Mouse (Mus musculus) E14TG2a.4 (cell line): ENCODE measurements around the gene Slc16a12.

ENCODE experiments used
- H3K27me3 ChIP-seq: 2 replicates; pipeline ENCODE4 v1.6.1; 2014; ENCODE audit warnings: low read length, control low read depth; ENCODE audit not compliant: insufficient read depth
- H3K36me3 ChIP-seq: 2 replicates; pipeline ENCODE4 v1.6.1; 2014; ENCODE audit warnings: low read length, control low read depth; ENCODE audit not compliant: insufficient read depth
- H3K4me1 ChIP-seq: replicated peaks from 2 replicates; pipeline ENCODE4 v1.6.1; 2014; ENCODE audit warnings: low read depth, low read length, control low read depth
- H3K4me3 ChIP-seq: replicated peaks from 2 replicates; pipeline ENCODE4 v1.5.1; 2014; ENCODE audit warnings: mild to moderate bottlenecking, low read length
- H3K9me3 ChIP-seq: 2 replicates; pipeline ENCODE4 v1.6.1; 2014; ENCODE audit warnings: low read length, control low read depth
- CTCF ChIP-seq: conservative IDR thresholded peaks from 2 replicates; pipeline ENCODE4 v1.5.1; 2014; ENCODE audit warnings: low read length
- NANOG ChIP-seq: IDR thresholded peaks from 2 replicates; pipeline ENCODE4 v1.6.1; 2014; ENCODE audit warnings: borderline replicate concordance, low read length, mixed read lengths
- POU5F1 ChIP-seq: IDR thresholded peaks from 2 replicates; pipeline ENCODE4 v1.6.1; 2014; ENCODE audit warnings: low read length, borderline replicate concordance

The Slc16a12 gene

DNA sequence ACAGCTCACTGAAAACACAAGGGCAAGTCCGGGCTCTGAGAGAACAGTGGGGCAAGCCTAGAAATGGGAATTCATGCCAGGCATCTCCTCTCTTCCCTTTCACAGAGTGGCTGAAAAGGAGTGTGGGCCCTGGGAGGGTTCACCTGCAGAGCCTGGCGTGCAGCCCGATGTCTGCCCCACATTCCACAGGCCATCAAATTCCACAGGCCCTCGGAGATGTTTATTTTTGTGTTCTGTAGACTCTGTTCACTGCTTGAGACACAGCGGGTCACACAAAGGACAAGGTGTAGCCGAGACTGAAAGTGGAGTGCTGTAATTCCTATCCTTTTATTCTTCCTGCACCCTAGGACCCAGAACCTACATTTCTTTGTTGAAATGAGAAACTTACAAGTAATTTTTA is 40.8 kb downstream of the Slc16a12 start:
- H3K36me3 ChIP-seq = no peaks in the 10 kb centered on the region
- no peaks in the 10 kb centered on the region for H3K27me3 ChIP-seq
- TF ChIP-seq POU5F1 (no peak), NANOG (no peak), CTCF (no peak)
- no peaks in the 10 kb centered on the region for H3K4me1 ChIP-seq
- no peak overlapping the region for H3K4me3 ChIP-seq
- H3K9me3 ChIP-seq = no peaks in the 10 kb centered on the region

DNA sequence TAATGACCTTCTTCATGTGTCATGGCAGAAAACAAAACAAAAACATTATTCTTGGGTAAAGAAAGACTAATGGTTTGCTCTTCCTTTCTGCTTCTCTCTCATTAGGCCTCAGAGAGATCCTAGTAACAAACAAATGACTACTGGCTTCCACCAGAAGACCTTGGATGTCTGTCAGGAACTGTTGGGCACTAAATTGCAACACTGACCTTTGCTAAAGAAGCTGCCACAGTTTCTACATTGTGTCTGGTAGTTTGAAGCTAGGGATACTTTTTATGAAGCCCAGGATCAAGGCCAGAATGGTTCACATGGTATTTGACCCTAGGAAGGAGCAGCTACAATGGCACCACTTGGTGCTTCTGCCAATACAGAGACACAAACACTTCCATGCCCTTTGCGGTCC is 41.9 kb downstream of the Slc16a12 start:
- H3K27me3 ChIP-seq = no peaks in the 10 kb centered on the region
- TF ChIP-seq POU5F1 (no peak), CTCF (no peak)
- no peaks in the 10 kb centered on the region for H3K36me3 ChIP-seq
- no peak overlapping the region for H3K4me3 ChIP-seq
- no peaks in the 10 kb centered on the region for H3K4me1 ChIP-seq
- H3K9me3 ChIP-seq = no peaks in the 10 kb centered on the region

DNA sequence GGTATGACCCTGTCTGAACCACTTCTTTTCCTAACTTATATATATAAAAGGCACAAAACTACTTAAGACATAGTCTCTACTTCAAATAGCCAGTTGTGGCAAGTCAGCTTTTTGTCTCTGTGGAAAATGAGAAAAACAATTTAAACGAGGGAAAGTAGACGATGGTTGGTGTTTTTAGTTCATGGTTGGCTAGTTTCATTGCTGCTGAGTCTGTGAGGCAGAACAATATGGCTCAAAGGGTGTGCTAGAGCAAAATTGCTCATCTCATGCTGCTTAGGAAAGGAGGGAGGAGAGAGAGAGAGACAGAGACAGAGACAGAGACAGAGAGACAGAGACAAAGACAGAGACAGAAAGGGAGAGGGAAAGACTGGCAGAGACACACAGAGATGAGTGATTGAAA is 47.8 kb downstream of the Slc16a12 start:
- Histone ChIP-seq H3K4me3 (no peak overlapping the region), H3K27me3 (no peaks in the 10 kb centered on the region), H3K9me3 (no peaks in the 10 kb centered on the region), H3K36me3 (no peaks in the 10 kb centered on the region), H3K4me1 (no peaks in the 10 kb centered on the region)
- TF ChIP-seq CTCF (no peak), NANOG (no peak), POU5F1 (no peak)

DNA sequence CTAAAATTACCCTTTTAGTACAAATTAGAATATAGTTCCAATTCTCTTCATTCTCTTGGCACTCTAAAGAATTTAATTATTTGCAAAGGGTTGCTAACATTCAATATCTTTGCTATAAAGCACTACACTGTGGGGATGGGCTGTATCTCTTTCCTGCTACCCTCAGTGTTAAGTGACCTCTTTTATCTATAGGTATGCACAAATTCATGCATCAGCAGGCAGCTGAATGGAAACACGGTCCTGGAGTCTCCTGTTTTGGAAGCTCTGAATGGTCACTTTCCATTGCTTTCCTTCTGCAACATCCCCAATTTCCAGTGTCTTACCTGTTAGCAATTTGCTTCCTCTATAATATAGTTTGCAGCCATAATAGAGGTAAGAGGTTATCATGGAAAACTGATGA is 48.2 kb downstream of the Slc16a12 start:
- H3K4me1 ChIP-seq = no peaks in the 10 kb centered on the region
- no peaks in the 10 kb centered on the region for H3K36me3 ChIP-seq
- no peaks in the 10 kb centered on the region for H3K9me3 ChIP-seq
- H3K4me3 ChIP-seq = no peak overlapping the region
- TF ChIP-seq CTCF (no peak), POU5F1 (no peak), NANOG (no peak)
- no peaks in the 10 kb centered on the region for H3K27me3 ChIP-seq

DNA sequence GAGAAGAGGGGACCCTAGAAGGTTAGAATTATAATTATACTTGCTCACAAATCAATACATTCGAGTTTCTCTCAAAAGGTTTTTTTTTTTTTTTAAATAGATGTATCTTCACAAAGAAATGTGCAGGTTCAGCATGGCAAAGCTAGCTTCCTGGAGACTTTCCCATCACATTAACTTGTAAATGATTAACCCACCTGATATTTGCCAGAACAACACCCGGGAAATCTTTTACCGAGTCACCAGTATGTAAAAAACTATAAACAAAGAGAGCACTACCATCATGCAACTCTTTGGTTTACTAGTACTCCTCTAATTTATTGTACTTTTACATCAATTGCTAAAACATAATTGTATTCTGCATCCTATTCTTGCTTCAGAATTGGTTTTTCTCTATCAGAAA is 48.7 kb downstream of the Slc16a12 start:
- H3K36me3 ChIP-seq = no peaks in the 10 kb centered on the region
- H3K27me3 ChIP-seq = no peaks in the 10 kb centered on the region
- no peaks in the 10 kb centered on the region for H3K9me3 ChIP-seq
- no peak overlapping the region for H3K4me3 ChIP-seq
- H3K4me1 ChIP-seq = no peaks in the 10 kb centered on the region
- TF ChIP-seq NANOG = no peak
- no peak for TF ChIP-seq CTCF
- TF ChIP-seq POU5F1 = no peak

DNA sequence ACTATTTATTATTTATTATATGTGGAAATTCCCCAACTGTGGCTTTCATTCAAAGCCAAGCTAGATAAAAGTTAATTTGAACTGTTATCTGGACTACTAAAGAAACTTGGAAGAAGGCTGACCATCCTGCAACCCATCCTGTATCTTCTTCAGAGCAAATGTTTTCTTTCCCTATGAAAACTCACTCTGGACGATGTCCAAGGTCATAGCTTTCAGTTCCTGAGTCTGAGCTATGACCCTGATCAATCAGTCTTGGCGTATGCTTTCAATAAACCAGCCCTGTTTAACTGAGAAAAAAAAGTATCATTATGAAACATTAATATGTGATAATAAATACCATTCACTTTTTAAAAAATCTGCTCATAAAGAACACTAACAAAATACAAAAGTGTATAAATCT is 49.6 kb downstream of the Slc16a12 start:
- TF ChIP-seq NANOG (no peak), CTCF (no peak), POU5F1 (no peak)
- Histone ChIP-seq H3K27me3 (no peaks in the 10 kb centered on the region), H3K4me1 (no peaks in the 10 kb centered on the region), H3K36me3 (no peaks in the 10 kb centered on the region), H3K9me3 (no peaks in the 10 kb centered on the region), H3K4me3 (no peak overlapping the region)

DNA sequence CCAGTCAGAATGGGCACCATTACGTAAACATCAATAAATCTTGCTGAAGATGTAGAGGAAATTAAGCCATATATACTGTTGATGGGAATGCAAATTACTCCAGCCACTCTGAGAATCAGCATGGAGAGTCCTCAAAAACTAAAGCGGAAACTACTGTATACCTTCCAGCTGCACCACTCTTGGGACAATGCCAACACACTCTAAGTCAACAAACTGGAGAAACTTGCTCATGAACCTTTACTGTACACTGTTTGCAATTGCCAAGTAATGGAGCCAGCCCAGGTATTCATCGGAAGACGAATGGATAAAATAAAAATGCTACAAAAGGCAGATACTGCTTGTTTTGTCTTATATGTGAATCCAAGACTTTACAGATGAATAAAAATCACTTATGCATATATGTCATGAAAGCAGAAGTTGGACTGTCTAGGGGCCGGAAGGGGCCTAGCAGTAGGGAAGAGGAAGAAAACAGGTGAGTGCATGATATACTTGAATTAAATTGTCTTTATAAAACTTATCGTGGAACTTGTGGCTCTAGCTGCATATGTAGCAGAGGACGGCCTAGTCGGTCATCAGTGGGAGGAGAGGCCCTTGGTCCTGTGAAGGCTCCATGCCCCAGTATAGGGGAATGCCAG is 50.6 kb downstream of the Slc16a12 start:
- H3K9me3 ChIP-seq = no peaks in the 10 kb centered on the region
- H3K36me3 ChIP-seq = no peaks in the 10 kb centered on the region
- H3K4me1 ChIP-seq = no peaks in the 10 kb centered on the region
- TF ChIP-seq POU5F1 = no peak
- no peak for TF ChIP-seq CTCF
- TF ChIP-seq NANOG = no peak
- H3K27me3 ChIP-seq = no peaks in the 10 kb centered on the region
- H3K4me3 ChIP-seq = no peak overlapping the region

DNA sequence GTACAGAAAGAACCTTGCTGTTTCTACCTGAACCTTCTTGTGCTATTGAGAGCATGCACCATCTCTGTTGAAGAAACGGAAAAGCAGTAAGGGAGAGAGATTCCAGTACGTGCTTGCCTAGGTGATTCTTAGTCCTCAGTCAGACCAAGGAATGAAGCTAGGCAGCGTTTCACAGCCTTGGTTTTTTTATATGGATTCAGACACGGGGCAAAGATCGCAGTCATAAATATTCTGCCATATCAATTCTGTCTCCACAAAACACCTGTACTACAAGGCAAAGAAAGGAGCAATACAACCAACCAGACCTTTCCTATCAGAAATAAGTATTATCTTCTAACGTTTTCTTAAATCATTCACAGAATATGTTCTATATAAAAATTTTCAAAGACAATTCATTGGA is 55.7 kb downstream of the Slc16a12 start:
- TF ChIP-seq CTCF (no peak), POU5F1 (no peak), NANOG (no peak)
- H3K4me3 ChIP-seq = no peak overlapping the region

DNA sequence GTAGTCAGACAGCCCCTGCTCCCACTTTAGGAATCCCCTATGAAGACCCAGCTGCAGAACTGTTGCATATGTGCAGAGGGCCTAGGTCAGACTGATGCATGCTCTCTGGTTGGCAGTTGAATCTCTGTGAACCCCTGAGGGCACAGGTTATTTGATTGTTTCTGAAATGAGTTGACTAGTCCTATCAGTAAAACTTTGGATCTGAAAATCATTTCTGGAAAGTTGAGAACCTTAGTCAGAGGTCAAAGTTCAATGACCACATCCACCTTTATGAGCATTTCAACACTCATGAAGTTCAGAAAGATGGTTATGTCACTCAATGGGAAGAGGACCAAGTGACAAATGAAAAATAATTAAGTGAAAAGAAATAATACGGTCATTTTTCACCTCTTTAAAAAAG is 61.6 kb downstream of the Slc16a12 start:
- TF ChIP-seq CTCF (no peak), POU5F1 (no peak), NANOG (no peak)
- Histone ChIP-seq H3K36me3 (no peaks in the 10 kb centered on the region), H3K4me1 (no peaks in the 10 kb centered on the region), H3K27me3 (no peaks in the 10 kb centered on the region), H3K9me3 (no peaks in the 10 kb centered on the region), H3K4me3 (no peak overlapping the region)

More for the DNA sequence above, 55.7 kb downstream of the Slc16a12 start:
- Histone ChIP-seq H3K27me3 (no peaks in the 10 kb centered on the region), H3K4me1 (no peaks in the 10 kb centered on the region), H3K9me3 (no peaks in the 10 kb centered on the region), H3K36me3 (no peaks in the 10 kb centered on the region)
